Mouse (Mus musculus): ENCODE measurements around the gene Defb45.

Gene Defb45

GRCm38 (mm10) chr2:152599299-152599698 lies at the start of gene Defb45:
Defb45 (minus strand) TSS chr2:152599399.
- in situ Hi-C loops (cut with MboI): no loop called here

DNA sequence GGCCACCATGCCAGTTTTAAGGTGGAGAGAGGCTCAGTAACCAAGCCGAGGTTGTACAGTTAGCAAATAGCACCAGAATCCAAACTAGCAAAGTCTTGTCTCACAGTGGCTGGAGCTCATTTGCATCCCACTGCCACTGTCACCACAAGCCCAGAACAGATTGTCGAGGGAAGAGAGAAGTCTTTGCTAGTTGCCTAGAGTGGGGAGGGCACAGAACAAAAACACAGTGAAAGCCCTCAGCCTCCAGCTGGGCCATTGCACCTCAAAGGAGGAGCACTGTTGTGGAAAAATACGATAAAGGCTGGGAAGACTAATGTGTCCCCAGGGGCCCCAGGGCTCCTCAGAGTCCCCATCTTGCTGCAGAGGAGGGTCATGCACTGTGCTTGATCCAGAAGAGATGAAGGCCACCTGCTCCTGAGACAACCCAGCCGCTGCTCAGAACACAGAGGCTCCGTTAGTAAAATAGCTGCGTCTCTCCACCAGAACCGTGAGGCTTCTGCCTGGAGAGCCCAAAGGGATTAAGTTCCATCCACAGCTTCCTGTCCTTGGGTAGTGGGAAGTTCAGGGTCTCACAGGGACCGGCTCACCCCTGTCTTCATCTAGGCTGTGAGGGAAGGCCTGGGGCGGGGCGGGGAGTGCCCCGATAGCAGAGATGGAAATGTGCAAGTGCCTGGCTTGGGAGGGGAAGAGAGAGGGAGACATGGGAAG lies 40.4 kb upstream of the Defb45 start:
- in situ Hi-C loops (cut with MboI): no loop called here

DNA sequence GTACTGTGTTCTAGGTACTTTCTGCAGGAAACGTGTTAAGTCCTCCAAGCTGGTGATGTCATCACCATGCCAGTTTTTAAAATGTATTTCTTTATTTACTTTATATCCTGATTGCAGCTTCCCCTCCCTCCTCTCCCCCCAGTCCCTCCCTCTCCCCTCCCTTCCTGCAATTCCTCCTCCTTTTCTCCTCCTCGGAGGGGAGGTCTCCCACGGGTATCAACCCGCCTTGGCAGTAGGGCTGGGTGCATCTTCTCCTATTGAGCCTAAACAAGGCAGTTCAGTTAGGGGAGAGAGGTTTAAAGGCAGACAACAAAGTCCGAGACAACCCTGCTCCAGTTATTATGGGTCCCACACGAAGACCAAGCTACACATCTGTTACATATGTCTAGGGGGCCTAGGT lies 39.7 kb upstream of the Defb45 start:
- in situ Hi-C loops (cut with MboI): no loop called here

DNA sequence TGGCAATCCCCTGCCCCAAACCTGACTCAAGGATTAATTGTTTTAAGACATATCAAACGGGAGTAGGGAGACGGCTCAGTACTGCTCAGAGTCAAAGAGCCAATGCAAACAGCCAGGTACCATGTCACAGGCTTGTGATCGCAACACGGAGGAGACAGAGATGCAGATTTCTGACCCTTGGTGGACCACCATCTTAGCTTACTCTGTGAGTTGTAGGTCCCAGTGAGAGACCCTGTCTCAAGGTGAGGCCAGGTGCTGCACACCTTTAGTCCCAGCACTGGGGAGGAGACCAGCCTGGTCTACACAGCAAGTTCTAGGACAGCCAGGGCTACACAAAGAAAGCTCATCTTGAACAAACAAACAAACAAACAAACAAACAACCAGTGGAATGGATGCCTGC lies 38.2 kb upstream of the Defb45 start:
- in situ Hi-C loops (cut with MboI): no loop called here

DNA sequence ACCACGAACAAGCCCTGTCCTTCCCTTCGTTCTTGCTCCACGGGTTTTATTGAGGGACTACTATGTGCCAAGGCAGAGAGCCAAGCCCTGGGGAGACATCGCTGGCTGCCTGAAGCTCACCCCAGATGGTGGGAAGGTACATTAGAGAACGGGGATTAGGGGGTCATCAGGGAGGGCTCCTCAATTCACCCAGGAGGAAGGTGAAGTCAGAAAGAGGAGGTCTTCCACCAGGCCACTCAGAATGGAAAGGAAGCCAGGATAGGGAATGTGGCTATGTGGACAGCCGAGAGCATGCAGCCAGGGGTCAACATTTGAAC lies 37.8 kb upstream of the Defb45 start:
- in situ Hi-C loops (cut with MboI): no loop called here

- in situ Hi-C loops (cut with MboI): no loop called here
Observed at GRCm38 (mm10) chr2:152636246-152637005, 37.2 kb upstream of the Defb45 start.

- in situ Hi-C loops (cut with MboI): no loop called here
Observed at GRCm38 (mm10) chr2:152634311-152634710, 35.1 kb upstream of the Defb45 start.

DNA sequence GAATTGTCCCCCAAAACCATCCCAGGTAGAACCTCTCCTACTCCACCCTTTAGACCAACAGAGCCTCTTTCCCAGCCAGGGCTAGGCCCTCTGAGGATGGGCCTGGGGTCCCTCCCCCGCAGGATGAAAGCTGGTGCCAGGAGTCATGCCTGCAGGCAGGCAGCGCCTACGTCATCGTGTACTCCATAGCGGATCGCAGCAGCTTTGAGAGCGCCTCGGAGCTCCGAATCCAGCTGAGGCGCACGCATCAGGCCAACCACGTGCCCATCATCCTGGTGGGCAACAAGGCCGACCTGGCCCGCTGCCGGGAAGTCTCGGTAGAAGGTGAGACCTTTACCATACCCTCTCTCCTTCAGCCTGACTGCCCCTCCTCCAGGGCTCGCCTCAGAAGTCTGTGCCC lies 34.1 kb upstream of the Defb45 start:
- in situ Hi-C loops (cut with MboI): no loop called here

DNA sequence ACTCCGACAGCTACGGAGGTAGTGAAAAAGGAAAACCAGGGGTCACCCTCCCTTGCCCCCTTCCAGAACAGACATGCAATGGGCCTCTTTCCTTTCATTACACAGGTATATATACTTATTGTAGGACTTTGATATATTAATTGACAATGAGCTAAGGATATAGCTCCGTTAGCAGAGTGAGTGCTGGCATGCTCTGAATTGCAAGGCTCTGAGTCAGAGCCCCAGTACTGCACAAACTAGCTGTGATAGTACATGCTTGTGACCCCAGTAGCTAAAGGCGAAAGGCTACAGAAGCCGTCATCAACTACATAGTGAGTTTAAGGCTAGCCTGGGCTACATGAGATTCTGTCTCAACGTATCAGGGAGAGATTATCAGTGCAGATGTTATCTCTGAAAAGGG lies 30.7 kb upstream of the Defb45 start:
- in situ Hi-C loops (cut with MboI): no loop called here

- in situ Hi-C loops (cut with MboI): no loop called here
Observed at GRCm38 (mm10) chr2:152629239-152629638, 30.0 kb upstream of the Defb45 start.

GRCm38 (mm10) chr2:152628066-152628465 lies 28.9 kb upstream of the Defb45 start:
- in situ Hi-C loops (cut with MboI): no loop called here

- in situ Hi-C loops (cut with MboI): no loop called here
Observed at GRCm38 (mm10) chr2:152626774-152627591, 27.8 kb upstream of the Defb45 start, which contains the start of gene Rem1. Rem1 (plus strand) TSS chr2:152626951.

GRCm38 (mm10) chr2:152625256-152625655 lies 26.1 kb upstream of the Defb45 start:
- in situ Hi-C loops (cut with MboI): no loop called here

- in situ Hi-C loops (cut with MboI): no loop called here
Observed at GRCm38 (mm10) chr2:152624566-152624965, 25.4 kb upstream of the Defb45 start.

DNA sequence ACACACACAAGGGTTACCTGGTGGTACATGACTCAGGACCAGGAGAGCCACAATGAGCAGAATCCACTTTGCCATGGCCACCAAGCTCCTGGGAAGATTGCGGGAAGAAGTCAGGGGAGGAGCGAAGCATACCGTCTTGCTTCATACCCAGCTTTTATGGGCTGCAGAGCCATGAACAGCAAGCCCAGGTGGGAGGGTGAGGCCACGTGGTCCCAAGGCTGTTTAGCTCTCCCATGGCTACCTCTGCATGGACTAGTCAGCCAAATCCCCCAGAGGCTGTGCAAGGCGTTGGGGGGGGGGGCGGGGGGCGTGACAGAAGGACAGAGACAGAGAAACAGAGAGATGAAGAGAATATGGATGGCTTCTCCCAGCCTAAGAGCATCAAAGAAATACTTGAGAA lies 23.8 kb upstream of the Defb45 start, which contains the start of gene Defb25:
Gene Defb25 (minus strand): TSS at position 101 of the 400 bp plus-strand sequence.
- in situ Hi-C loops (cut with MboI): no loop called here

- in situ Hi-C loops (cut with MboI): no loop called here
Observed at GRCm38 (mm10) chr2:152622151-152622550, 23.0 kb upstream of the Defb45 start.

DNA sequence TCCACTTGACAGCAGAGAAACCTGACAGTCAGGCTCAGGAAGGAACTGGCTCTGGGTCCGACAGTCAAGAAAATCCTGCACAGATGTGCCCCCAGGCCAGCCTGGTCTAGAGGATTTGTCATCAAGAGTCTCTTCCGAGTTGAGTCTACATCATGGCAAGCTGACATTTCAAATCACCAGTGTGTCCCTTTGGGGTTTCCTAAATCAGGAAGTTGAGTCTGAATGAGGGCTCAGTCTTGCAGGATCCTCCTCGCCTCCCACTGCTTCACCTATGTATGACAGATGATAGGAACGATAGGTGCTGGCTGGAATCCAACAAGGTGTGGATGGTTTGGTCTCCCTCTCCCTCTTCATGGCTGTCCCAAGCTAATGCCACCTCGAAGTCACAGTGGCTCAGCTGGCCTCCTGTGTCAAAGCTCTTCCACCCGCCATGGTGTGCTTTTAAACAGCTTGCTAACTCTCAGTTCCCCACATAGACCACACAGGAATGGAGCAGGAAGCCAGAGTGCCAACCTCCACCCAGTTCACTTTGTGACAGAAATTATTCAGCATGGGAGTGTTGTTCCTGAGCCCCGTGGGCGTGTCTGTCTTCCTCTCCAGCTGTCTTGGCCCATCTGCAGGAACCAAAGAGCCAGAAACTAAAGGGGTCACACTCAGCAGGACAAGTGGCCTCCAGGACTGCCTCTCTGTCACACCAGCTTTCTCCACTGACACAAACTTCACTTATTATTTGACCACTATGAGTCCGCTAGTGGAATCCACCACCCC lies 21.4 kb upstream of the Defb45 start:
- in situ Hi-C loops (cut with MboI): no loop called here

DNA sequence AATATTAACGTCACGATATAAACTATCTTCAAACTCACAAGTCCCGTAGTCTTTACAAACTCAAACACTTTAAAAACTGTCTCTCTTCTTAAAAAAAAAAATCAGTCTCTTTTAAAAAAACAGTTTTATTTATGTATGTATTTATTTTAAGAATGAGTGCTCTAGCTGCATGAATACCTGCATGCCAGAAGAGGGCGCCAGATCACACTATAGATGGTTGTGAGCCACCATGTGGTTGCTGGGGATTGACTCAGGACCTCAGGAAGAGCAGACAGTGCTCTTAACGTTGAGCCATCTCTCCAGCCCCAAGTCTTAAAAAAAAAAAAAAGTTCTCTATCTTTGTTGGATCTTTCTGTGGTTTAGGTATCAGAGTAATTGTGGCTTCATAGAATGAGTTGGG lies 18.2 kb upstream of the Defb45 start:
- in situ Hi-C loops (cut with MboI): no loop called here

DNA sequence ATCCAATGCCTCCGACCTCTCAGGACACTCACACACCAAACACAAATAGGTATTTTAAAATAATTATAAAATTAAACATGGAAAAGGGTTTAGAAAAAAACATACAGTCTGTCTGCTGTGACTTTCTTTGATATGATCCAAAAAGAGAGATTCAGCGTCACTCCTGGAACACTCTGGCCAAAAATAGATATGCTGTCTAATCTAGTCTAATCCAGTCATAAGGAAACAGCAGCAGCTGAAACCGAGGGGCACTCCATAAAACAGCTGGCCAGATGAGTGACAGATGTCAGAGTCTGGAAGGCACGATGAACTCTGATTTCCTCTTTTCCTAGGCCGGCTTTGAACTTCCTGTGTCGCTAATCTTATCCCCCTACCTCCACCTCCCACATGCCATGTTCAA lies 17.3 kb upstream of the Defb45 start:
- in situ Hi-C loops (cut with MboI): no loop called here

GRCm38 (mm10) chr2:152615563-152615962 lies 16.4 kb upstream of the Defb45 start:
- in situ Hi-C loops (cut with MboI): no loop called here

DNA sequence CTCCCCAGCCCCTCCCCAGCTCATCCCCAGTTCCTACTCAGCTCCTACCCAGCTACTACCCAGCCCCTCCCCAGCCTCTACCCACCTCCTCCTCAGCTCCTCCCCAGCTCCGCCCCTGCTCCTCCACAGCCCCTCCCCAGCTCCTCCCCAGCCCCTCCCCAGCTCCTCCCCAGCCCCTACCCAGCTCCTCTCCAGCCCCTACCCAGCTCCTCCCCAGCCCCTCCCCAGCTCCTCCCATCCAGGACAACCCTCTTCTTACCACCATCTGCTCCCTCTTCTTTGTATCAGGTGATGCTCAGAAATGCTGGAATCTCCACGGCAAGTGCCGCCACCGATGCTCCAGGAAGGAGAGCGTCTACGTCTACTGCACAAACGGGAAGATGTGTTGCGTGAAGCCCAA lies 13.0 kb upstream of the Defb45 start:
- in situ Hi-C loops (cut with MboI): no loop called here

DNA sequence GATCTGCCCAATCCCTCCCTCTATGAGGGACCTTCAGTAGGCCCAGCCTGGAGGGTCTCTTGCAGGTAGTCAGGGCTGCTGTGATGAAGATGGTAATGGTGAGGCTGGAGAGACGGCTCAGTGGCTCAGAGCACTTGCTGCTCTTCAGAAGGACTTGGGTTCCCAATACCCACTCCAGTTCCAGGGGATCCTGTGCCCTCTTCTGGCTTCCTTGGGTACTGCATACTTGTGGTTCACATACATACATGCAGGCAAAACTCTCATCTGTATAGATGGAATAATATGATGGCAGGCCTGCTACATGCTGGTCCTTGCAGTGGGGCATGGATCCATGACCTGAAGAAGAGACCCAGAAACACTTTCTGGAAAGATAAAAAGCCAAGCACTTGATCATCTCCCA lies 9.5 kb upstream of the Defb45 start:
- in situ Hi-C loops (cut with MboI): no loop called here
